Mouse (Mus musculus): Measurements from ENCODE around the gene Rnf10. TPM values are rescaled to one million over a fixed set of nuclear protein-coding genes. Genes with fewer than 3 reads are reported as not detected.

Gene Rnf10
- 168 TPM for polyA plus RNA-seq (2017; shearing (Covaris generic))

DNA sequence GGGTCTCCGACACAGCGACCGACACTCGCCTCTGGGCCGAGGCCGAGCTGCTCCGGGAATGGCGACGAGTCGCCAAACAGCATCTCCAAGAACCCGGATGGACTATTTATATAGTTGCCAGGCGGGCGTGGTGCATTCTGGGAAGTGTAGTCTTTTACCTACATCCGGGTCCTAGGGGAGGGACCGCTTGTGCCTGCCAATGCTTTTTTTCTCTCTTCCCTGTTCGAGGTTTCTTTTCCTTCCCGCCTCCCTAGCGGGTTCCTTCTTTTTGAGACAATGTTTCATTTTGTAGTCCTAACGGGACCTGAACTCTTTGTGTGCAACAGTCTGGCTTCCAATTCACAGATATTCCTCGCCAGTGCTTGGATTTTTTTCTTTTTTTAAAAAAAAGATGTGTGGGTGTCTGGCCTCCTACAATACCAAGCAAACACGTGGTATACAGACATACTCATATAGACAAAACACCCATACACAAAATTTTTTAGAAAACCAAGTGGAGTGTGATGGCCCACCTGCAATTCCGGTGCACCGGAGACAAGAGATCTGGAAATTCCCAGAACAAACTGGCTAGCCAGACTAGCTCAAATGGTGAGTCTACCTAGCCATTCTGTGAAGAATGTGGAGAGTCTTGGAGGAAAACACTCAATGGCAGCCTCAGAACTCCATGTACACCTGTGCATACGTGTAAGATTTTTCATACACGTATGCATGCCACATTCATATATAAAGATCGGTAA, at the start of gene Rnf10:
Rnf10 (minus strand) TSS at position 87 of the 737 bp plus-strand sequence.

DNA sequence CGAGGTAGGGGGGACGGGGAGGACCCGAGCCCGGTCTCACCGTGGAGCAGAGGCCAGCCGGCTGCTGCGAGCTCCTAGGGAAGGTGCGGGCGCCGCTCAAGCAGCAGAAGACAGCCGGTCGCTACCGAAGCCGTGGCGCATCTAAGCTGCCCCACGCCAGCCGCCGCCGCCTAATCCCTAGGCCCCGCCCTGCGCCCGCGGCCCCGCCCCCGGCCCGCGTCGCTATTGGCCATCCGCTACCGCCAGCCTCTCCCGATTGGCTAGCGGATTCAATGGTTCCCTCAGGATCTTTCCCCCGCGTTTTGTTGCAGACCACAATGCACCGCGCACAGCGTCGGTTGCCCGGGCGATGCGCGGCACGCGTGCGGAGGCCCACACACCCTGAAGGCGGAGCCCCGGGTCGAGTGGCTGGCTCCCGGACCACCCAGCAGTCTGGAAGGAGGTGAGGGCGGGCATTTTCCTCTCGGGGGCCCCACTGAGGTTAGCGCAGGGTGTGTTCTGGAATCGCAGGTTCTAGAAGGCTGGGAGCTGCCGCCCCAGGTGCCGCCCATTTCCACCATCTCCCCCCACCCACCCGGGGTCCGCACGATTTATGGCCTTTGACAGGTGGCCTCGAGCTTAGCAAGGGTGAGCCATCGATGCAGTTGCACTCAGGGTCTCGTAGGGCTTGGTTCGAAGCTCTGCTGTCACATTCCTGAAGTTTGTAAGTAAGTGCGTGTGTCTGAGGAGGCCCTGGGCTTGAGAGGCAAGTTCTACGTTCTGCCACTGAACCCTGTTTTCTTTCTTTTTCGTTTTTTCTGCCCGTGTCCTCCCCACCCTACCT, 28.3 kb upstream of the Rnf10 start, which contains the start of gene Dynll1:
Dynll1 (minus strand) TSS at position 208 of the 823 bp plus-strand sequence.

DNA sequence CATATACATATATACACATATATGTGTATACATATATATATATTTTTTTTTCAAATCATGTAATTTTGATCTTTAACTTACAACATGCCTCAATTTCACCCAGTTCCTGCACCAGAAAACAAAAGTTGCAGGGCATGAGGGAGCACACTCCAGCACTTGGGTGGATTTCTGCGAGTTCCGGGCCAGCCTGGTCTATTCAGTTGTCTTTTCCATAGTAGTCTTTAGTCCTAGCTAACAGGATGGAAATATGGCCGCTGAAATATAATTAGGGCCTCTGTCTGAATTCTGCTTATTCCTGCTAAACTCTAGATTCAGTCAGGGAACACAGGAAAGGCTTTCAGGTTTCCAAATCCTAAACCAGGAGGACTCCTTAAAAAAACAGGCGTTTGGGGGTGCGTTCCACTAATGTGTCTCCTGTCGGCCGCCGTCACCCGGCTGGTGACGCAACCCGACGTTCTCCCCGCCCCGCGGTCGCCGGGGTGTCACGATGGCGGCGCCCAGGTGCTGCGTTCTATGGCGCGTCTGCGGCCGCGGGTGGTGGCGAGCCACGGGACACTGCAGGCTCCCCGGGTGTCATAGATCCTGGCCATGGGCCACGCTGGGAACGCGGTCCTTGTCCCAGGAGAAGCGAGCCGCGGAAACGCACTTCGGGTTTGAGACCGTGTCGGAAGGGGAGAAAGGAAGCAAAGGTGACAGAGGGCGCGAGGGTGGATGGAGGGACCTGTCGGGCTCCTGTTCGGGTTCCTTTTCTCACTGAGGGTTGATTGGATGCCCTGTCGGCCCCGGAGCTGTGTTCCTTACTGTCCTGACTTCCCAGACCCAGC, 6.7 kb upstream of the Rnf10 start, which contains the start of gene Coq5:
Coq5 (plus strand) TSS at position 441 of the 824 bp plus-strand sequence.

DNA sequence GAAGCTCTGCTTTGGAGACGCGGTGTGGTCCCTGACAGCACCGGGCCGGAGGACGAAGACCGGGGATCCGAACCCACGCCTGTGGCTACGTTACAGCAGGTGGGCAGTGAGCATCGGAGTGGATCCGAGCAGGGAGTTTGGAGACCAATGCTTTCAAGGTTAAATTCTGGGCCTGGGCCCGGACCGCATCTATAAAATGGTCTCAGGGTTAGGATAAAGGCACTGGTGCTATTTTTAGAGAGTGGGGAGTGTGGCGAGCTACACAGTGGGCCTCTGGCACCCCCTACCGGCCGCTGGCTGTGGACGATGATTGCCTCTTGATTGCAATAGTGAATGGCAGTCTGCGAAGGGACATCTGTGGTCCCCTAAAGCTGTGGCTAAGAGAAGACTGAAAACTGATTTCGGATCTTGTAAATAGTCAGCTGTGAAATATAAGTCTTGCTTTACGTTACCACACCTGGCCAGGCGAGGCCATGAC, 36.9 kb downstream of the Rnf10 start, which contains the start of gene Pop5:
Pop5 (plus strand) TSS at position 51 of the 478 bp plus-strand sequence.

DNA sequence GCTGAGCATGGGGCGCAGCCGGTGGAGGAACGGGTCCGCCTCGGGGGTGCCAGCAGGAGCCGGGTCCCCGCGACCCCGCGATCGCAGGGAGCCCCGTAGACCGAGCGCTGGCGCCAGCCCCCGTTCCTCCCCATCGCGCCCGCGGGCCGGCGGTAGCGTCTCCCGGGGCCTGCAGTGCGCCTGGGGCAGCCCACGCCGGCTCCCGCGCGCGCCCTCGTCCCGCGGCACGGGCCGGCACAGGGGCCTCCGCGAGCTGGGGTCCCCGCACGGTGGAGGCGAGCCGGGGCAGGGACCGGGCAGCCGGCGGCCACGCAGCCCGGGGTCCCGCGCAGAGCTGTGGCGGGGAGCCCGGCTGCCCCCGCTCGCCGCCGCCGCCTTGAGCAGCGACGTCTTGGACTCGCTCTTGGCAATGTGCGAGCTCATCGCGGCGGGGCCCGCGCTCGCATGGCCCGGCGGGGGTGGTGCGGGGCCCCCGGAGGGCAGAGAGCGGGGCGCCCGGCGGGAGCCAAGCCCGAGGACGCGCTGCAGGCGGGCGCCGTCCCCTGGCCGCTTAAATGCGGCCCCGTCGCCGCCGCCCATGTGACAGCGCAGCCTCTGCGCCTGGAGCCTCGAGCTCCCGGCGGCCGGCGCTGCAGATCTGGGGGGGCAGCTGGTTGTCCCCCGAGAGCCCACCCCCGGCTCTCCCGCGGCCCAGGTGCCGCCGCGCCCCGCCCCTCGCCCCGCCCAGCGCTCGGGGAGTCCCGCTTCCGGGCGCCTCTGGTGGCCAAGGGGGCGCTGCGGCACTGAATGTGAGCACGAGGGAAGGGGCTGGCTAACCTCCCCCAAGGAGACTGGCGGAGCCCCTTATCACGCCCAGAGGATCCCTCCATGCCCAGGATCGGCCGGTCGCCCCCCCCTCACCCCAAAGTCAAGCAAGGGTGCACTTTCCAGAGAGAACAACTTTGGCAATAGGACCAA, 78.8 kb downstream of the Rnf10 start, which contains the start of gene Cabp1:
Cabp1 (minus strand) TSS at position 713 of the 957 bp plus-strand sequence.

Other genes with a start within 250 kb of the Rnf10 start
- gene Gm10401, start 174.6 kb downstream of the Rnf10 start, polyA plus RNA-seq (2017; shearing (Covaris generic)), result not detected
- gene Acads, start 153.6 kb downstream of the Rnf10 start, polyA plus RNA-seq (2017; shearing (Covaris generic)), result 20.8 TPM
- 38.8 TPM for gene Unc119b, start 137.9 kb downstream of the Rnf10 start, polyA plus RNA-seq (2017; shearing (Covaris generic))
- 101 TPM for gene Mlec, start 114.7 kb downstream of the Rnf10 start, polyA plus RNA-seq (2017; shearing (Covaris generic))
- gene Cabp1, start 78.5 kb downstream of the Rnf10 start, polyA plus RNA-seq (2017; shearing (Covaris generic)), result not detected
- 216 TPM for gene Pop5, start 37.1 kb downstream of the Rnf10 start, polyA plus RNA-seq (2017; shearing (Covaris generic))
- 44.7 TPM for gene Coq5, start 6.8 kb upstream of the Rnf10 start, polyA plus RNA-seq (2017; shearing (Covaris generic))
- gene Dynll1, start 28.1 kb upstream of the Rnf10 start, polyA plus RNA-seq (2017; shearing (Covaris generic)), result 316 TPM
- gene Srsf9, start 54.3 kb upstream of the Rnf10 start, polyA plus RNA-seq (2017; shearing (Covaris generic)), result 72.7 TPM
- 9.4 TPM for gene Gatc, start 68.3 kb upstream of the Rnf10 start, polyA plus RNA-seq (2017; shearing (Covaris generic))
- 33.6 TPM for gene Triap1, start 68.3 kb upstream of the Rnf10 start, polyA plus RNA-seq (2017; shearing (Covaris generic))
- gene Cox6a1, start 76.1 kb upstream of the Rnf10 start, polyA plus RNA-seq (2017; shearing (Covaris generic)), result 471 TPM
- 0.21 TPM for gene Msi1, start 156.7 kb upstream of the Rnf10 start, polyA plus RNA-seq (2017; shearing (Covaris generic))
- not detected for gene Pla2g1b, start 193.4 kb upstream of the Rnf10 start, polyA plus RNA-seq (2017; shearing (Covaris generic))
- 9.6 TPM for gene Sirt4, start 211.8 kb upstream of the Rnf10 start, polyA plus RNA-seq (2017; shearing (Covaris generic))
- 69.9 TPM for gene Pxn, start 233.8 kb upstream of the Rnf10 start, polyA plus RNA-seq (2017; shearing (Covaris generic))